Mouse (Mus musculus): ENCODE measurements around the gene Tle3. TPM values are rescaled to one million over a fixed set of nuclear protein-coding genes. Genes with fewer than 3 reads are reported as not detected.

The Tle3 gene
- polyA plus RNA-seq, 2 experiments from 2014 or later = 20.4 to 21.1 TPM

DNA sequence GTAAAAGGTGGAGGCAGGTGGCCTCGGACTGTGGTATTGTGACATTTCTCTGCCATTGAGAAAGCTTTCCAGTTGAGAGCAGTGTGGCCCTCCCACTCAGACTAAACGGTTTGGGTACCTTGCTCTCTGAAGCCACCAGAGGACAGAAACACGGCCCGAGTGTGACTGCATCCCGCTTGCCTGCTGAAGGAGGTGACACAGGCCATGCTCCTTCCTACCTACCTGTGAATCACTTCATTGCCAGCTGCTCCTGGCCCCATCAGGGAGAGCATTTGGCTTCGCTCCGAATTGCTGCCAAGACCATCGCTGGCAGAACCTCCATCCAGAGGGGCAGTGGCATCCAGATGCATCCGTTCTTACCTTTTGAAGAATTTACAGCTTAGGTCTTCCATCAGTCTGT is 26.0 kb downstream of the Tle3 start:
- ATAC-seq = no peak

DNA sequence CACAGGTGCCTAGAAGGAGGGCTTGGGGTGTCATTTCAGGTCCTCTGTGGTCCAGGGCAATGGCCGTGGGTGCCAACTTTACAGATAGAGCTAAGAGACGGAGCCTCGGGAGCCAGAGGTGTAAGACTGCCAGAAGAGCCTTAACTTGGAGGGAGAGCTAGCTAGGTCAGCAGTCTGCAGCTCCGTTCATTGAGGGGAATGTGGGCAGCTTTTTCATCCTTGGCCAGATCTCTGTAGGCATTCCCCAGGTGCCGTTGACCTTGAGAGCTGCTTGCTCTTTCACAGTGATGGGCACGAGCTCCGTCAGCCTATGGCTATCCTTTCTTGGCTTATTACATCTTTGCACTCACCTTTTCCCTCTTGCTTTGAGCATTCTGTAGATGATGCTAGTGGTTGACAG is 28.0 kb downstream of the Tle3 start:
- no peak for ATAC-seq

DNA sequence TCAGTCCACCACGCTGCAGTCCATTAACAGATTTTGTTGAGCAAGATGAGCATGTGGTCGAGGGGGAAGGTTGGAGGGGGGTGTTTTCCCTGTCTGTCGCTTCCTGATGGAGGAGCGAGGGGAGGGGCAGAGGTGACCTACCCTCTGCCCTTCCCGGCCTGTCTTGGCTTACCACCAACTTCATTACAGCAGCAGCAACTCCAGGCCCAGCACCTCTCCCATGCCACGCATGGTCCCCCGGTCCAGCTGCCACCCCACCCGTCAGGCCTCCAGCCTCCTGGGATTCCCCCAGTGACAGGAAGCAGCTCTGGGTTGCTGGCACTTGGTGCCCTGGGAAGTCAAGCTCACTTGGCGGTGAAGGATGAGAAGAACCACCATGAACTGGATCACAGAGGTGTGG is 29.5 kb downstream of the Tle3 start:
- no peak for ATAC-seq

DNA sequence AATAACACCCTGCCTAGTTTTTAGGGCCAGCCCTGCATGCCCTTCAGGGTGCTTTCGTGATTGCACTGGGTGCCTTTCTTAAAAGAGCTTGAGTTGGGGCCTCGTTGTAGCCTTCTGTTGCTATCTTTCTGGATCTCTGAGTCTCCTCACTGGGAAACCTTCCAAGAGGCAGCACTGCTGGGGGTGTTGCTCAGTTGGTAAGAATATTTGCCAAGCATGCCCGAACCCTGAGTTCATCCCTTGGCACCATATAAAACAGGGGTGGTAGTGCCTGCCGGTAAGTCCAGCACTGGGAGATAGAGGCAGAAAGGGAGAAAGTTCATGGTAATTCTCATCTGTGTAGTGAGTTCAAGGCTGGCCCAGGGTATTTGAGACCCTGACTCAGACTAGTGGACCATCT is 30.1 kb downstream of the Tle3 start:
- no peak for ATAC-seq

DNA sequence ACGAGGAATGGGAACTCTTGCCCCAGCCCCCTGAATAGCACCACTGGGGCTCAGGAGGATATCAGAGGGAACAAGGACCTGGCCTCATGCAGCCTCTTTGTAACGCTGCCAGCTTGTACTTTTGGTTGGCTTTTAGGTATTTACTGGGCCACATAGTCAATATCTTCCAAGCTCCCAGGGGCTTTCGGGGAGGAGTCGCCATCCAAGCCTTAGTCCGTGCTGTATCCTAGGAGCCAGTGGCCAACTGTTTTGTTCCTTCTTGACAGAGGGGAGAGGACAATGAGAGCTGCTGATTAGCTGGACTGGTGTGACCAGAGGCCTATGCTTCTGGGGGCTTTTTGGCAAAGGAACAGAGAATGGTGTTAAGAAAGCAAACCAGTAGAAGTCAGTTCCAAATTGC is 30.6 kb downstream of the Tle3 start:
- ATAC-seq = no peak

DNA sequence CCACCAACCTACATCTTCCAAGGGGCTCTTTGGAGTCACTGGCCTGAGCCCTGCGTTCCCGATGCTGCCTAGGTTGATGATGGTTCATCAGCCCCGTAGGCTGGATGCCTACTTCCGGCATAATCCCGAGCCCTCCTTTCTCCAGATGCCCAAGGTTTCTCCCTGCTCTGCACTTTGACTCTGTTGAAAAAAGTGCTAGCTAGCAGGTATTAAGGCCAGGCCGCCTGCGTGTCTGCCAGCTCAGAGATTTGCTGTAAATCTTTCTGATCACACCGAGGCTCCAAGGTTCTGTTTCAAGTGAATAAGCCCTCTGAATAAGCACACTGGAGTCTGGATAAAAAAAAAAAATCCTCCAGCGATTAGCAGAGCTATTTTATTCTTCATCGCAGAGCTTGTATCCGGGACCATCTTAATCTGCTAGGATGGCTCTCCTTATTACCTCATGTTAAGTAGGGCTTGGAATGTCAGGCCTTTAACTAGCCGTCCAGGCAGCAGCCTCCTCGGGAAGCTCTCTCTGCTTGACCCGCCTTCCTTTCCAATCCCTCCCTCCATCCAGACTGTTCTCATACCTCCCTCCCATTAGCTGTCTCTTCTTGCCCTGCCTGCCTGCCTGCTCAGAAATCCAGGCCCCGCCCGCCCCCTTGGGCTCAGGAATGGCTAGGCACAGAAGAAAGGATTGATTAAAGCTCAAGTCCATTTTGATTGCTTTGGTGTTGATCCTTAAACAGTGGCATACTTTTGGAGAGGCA is 31.9 kb downstream of the Tle3 start:
- no peak for ATAC-seq

DNA sequence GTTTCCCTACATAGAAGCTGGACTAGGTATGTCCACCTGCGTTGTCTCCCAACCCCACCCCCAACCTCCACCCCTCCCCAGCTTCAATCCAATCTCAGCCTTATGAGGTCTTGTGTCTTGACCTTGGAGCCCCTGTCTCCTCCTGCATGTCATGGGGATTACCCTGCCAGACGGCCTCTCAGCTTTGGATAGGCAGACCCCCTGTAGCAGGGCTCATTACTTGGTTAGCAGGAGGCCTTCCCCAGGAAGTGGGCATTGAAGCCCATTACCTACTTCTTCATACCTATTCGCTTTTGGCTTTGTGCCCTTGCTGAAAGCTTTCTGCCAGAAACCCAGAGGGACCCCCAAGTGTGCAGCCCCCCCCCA is 32.4 kb downstream of the Tle3 start:
- no peak for ATAC-seq

DNA sequence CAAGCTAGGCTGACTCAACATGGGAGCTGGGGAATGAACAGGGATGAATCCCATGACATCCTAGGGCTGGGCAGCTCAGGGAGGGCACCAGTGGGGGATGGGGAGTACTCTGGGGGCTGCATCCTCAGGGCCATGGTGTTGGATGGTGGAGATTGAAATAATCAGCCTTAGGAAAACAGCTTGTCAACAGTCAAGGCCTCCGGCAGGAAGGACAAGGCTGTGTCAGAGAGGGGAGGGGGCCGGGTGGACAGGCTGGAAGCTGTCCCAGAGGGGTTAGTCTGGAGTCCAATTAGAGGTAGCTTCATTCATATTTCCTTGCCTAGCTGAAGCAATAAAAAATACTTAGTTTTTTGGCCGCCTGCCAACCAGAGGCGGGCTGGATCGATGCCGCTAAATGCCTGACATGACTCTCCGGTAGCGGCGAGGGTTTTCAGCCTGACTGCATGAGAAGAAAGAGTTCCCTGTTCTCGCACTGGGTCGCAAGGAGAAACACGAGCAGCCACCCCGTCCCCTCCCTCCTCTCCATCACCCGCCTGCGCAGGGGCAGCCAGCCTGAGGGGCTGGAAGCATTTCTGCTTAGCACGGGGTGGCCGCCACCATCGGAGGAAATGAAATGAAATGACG is 32.9 kb downstream of the Tle3 start:
- no peak for ATAC-seq

DNA sequence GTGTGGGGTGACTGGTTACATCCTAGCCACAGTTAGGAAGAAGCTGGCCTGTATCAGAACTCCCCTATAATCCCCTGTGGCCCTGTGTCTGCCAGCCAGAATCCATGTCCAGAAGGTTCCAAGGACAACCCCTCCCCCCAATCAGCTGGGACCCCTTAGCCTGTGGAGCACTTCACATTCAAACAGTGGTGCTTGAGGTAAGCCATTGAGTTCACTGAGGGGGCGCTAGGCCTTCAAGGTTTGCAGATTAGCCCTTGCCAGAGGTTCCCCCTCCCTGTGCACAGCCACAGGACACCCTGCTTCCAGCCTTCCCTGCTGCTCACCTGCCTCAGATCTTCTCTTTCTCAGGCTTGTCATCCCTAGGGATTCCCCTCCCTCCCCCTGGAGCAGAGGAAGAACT is 34.2 kb downstream of the Tle3 start:
- no peak for ATAC-seq

DNA sequence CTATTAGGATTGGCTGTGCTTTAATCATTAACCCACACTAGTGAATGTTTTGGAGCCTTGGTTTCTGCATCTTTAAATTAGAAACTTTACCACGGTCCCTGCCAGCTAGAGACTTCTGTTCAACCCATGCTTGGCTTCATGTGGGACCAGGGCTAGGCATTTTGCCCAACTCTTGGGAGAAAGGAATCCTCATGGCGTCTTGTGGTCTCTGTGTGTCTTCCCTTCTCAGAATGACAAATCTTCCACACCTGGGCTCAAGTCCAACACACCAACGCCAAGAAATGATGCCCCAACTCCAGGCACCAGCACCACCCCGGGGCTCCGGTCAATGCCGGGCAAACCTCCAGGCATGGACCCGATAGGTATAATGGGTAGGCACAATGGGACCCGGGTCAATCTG is 36.9 kb downstream of the Tle3 start:
- no peak for ATAC-seq

DNA sequence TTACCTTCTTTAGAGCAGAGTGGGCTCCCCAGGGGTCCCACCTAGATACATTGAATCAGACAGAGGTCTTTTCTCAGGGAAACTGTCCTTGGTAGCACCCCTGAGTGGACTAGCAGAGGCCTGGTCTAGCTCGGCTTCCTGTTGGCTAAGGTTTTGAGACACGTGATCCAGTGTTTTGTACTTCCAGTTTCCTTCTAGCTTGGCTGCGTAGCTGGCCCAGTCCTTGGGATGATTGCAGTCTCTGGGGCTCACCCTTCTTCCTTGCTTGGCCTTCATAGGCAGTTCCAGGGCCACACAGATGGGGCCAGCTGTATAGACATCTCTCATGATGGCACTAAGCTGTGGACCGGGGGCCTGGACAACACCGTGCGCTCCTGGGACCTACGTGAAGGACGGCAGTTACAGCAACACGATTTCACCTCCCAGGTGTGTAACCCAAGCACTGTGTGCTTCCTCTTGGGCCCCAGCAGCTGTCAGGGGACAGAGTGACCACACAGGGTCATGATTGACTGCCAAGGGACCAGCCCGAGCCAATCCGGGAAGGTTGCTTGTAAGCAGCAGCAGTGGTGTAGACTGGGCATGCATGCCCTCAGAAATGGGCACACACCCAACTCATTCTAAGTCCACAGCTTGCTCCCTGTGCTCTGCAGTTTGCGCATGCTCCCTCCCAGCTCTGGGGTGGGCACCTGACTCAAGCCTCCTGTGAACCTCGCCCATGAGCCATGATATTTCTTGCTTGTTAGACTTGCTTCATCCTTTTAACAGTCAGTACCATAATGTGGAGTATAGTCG is 41.7 kb downstream of the Tle3 start:
- no peak for ATAC-seq

DNA sequence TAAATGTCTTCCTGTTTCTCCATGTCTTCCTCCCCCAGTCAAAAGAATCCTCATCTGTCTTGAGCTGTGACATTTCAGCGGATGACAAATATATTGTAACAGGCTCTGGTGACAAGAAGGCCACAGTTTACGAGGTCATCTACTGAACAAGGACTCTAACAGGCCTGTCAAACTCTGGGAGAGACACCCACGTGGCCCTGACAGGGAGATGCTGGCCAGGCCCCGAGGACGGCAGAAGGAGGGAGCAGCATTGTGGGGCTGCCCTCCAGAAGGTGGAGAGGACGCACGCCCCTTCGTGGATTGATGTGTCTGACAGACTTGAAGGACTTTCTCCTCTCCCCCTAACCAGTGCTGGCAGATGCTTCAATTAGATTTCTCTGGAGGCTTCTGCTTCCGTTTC is 44.4 kb downstream of the Tle3 start:
- ATAC-seq = no peak

DNA sequence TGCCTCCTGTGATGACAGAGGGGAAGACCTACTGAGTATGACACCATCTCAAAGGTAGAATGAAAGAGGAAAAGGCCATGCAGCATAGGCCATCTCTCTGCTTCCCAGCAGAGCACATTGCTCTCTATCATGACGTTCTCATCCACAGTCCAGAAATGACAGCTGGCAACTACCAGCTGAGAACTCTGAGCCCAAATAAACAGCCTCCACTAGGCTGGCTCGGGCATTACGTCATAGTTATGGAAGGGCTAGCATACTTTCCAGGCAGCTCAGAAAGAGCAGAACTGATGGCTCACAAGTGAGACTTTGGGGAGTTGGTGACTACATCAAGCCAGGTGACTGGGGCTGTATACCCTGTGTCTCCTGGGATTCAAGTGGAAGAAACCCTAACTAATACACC is 49.5 kb downstream of the Tle3 start:
- ATAC-seq = no peak

DNA sequence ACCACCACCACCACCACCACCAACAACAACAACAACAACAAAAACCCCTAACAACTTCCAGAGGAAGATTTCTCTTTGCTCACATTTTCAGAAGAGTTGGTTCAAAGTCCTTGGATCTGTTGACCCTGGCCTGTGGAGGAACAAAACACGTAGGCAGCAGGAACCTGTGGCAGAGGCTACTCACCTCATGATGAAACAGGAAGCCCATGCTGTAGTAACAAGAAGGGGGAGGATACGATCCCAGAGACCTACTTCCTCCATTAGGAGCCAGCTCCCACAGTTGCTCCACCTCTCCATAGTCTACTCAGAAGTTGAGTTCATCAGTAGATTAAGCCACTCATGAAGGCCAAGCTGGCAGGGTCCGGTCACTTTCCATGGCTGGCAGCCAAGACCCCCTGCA is 52.1 kb downstream of the Tle3 start:
- no peak for ATAC-seq

DNA sequence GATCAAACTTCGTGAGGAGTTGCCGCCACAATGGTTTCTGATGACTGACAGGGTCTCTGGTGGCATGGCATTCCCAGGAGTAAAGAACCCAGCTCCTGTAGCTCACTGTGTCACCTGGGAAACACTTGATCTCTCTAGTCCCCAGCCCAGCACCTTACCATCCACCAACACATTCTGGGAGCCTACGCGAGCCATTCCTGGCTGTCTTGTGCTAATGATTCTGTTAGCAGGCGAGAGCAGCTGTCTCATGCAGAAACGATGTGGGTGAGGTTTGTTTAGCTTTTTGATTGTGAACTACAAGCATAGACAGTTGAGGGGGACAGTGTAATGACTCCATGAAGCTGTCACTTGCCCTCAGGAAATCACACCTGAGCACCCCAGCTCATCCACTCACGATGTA is 54.3 kb downstream of the Tle3 start:
- ATAC-seq = no peak

DNA sequence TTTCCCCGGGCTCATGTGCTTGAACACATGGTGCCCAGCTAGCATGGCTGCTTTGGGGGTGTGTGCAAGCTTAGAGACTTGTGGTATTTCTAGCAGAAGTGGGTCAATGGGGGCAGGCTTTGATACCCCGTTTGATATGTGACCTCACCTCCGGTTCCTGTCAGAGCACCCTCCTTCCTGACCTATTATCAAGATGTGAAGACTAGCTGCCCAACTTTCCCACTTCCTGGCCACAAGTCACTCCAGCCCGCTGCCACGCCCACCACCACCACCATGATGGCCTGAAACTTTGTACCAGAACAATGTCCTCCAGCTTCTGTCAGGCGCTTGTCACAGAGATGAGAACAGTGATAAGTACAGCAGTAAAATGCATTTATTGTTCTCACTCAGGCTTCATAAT is 54.9 kb downstream of the Tle3 start:
- ATAC-seq = peak; percentile 79

DNA sequence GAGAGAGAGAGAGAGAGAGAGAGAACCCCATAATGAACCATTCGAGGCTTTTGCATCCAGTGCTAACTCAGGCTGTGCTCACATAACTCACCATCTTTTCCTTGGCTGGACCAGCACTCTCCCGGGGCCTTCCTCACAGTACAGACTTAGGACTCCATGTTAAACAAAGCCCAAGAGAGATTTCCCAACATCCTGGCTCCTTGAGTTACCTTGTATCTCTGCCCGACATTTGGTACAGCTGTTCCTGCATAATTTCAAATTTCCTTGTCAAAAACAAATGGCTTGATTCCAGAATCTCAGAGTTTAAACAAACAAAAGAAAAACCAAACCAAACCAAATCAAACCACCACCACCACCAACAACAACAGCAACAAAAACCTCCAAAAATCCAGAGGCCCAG is 55.7 kb downstream of the Tle3 start:
- ATAC-seq = no peak

DNA sequence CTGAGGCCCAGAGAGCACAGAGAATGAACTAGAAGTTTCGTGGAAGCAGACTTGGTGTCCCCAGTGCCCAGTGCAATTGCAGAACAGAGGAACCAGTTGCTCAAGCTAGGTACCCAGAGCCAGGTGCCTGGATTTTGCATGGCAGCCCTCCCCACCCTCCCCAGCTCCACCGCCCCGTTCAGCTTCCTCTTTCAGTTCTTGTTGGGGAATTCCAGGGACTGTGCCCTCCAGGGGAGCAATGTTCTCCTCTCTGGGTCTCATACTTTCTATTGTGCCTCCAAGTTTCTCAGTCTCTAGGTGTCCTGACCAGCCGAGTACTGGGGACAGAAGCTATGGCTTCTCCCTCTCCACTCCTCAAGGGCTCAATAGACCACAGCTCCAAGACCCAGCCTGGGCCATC is 59.7 kb downstream of the Tle3 start:
- ATAC-seq = no peak

DNA sequence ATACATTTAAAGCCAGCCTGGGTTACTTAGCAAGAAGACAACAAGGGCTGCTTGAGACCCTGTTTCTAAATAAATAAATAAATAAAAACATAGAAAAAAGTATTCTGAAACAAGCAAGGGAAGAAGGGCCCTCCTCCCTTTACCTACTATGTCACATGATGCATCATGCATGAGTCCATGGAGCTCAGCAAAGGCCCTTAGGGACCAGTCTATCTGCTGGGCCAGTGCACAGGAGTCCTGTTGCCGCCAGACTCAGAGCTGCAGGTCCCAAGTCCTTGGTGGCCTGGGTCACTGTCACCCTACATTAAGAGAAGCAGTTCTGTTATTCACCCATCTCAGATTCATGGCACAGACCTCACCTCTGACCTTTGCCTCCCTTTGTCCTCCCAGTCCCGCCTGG is 61.0 kb downstream of the Tle3 start:
- ATAC-seq = no peak

DNA sequence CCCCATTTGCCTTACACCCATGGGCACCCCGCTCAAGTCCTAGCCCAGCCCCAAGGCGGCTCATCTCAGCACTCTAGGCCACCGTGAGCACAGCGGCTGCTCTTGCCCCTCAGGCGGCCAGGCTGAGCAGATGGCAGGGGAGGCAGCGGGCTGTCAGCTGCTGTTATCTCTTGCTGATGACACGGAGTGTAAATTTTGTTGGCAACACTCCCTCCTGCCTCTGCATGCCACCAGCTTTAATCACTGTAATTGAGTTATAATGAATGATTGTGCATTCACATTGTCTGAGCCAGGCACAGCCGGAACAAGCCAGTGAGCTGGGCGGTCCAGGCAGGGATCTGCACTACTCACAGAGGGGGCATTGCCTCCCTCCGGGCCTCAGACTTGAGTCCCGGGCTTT is 61.9 kb downstream of the Tle3 start:
- ATAC-seq = no peak

DNA sequence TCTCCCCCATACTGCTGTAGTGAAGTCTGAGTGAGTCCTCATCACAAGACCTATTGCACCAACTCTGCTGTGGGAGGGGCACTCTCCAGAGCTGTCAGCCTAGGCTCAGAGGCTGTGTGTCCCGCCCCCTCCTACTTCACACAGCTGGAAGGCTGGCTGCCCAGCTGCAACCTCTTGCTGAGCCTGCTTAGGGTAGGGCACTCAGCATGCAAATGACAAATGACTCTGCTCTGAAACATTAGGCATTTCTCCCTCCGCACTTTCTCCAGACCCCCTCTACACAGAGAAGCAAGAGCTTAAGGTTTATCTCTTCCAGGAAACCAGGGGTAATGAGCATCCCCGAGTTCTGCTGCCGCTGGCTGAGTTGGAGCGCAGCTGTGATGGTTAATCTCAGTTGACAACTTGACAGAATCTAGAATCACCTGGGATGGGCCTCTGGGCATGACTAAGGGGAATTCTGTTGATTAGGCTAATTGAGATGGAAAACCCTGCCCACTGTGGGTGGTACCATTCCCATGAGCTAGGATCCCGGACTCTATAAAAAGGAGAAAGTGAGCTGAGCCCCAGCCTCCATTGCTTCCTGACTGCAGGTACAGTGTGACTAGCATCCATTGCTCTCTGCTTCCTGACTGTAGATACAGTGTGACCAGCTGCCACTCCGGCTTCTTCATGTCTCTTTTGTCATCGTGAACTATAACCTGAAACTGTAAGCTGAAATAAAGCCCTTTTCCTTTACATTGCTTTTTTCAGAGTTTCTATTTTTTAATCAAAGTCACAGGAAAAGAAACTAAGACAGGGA is 63.2 kb downstream of the Tle3 start:
- ATAC-seq = no peak

DNA sequence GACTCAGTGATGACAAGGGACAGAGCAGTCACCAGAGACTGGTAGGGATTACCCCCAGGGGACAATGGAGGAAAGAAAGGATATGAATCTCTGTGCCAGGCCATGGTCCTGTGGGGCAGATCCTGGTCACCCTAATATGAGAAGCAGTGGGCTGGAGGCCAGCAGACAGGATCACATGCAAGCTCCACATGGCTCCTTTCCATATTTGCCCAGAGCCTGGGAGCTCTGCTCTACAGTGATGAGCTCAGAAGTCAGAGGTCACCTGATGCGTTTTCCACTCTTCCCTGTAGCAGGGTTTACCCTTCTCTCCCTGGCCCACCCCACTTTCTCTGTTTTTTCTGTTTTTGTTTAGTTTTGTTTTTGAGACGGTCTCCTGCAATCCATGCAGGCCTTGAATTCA is 63.9 kb downstream of the Tle3 start:
- no peak for ATAC-seq

DNA sequence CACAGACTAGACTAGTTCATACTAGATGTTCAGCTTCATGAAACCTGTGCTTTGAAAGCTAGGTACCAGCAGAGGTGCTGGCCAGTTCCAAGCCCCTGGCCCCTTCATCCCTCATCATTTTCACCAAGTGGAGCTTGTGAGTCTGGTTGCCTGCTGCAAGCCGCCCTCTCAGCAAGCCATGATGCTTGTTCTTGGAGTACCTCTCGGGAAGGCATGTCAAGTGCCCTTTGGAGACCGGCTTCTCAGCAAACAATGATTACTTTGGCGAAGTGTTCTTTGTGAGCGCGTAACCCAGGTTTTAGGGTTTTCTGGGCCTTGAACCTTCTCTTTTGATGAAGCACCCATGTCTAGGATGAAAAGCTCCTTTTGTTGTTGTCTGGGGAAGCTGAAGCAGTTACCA is 64.6 kb downstream of the Tle3 start:
- no peak for ATAC-seq

Measured in activated CD4-positive, CD25-positive, alpha-beta regulatory T cell, adult 4 months (primary cell).